Mouse (Mus musculus) lung, embryonic 16.5 days (tissue): ENCODE data around the gene Enpp7. TPM values are rescaled to one million over a fixed set of nuclear protein-coding genes. Genes with fewer than 3 reads are reported as not detected.

Experiments used
- ATAC-seq: fragments of 200-750 bp; cut with Nextera tagmentation; 2 replicates; pipeline ENCODE4 v1.8.0; 2017; ENCODE audit warnings: low read depth, mild to moderate bottlenecking, moderate library complexity
- H3K27ac ChIP-seq: fragments of 300-500 bp; sonication (generic); 2 replicates; pipeline ENCODE4 v1.5.1; 2014; ENCODE audit warnings: mild to moderate bottlenecking, control low read depth, low read length
- H3K27me3 ChIP-seq: fragments of 300-500 bp; sonication (generic); 2 replicates; pipeline ENCODE4 v1.6.1; 2014; ENCODE audit warnings: low read depth, low read length, mixed read lengths; ENCODE audit not compliant: control insufficient read depth, insufficient read depth
- H3K36me3 ChIP-seq: fragments of 300-500 bp; sonication (generic); 2 replicates; pipeline ENCODE4 v1.6.1; 2014; ENCODE audit warnings: low read length; ENCODE audit not compliant: control insufficient read depth, insufficient read depth
- H3K4me1 ChIP-seq: fragments of 300-500 bp; sonication (generic); replicated peaks from 2 replicates; pipeline ENCODE4 v1.6.1; 2014; ENCODE audit warnings: low read length, mixed read lengths; ENCODE audit not compliant: control insufficient read depth, insufficient read depth
- H3K4me2 ChIP-seq: fragments of 300-500 bp; sonication (generic); 2 replicates; pipeline ENCODE4 v1.6.1; 2014; ENCODE audit warnings: low read depth, low read length, control low read depth
- H3K4me3 ChIP-seq: fragments of 300-500 bp; sonication (generic); 2 replicates; pipeline ENCODE4 v1.5.1; 2014; ENCODE audit warnings: mild to moderate bottlenecking, low read length, control low read depth
- H3K9ac ChIP-seq: fragments of 300-500 bp; sonication (generic); 2 replicates; pipeline ENCODE4 v1.6.1; 2014; ENCODE audit warnings: low read length, control low read depth
- H3K9me3 ChIP-seq: fragments of 300-500 bp; sonication (generic); 2 replicates; pipeline ENCODE4 v1.6.1; 2016; ENCODE audit warnings: low read length; ENCODE audit not compliant: control insufficient read depth
- WGBS: fragments of 180-500 bp; shearing (Covaris S2); extraction: QIAGEN DNeasy Blood & Tissue Kit; methylation state at CpG from one replicate; pipeline ENCODE4 v1.1.7; 2014; 5-methylcytosine and 5-hydroxymethylcytosine counted together
- polyA plus RNA-seq: library from polyadenylated mRNA; unstranded; fragments of >200 nt; fragmentation: Nextera tagmentation; extraction: Ambion mirVana; gene quantifications from 2 replicates; pipeline ENCODE4 v1.2.1, GENCODE M21; 2015

Gene Enpp7
- polyA plus RNA-seq, 1 experiment from 2014 or later: not detected

GRCm38 (mm10) chr11:118985571-118985970 is 2.4 kb upstream of the Enpp7 start:
- no peak overlapping the region for H3K9ac ChIP-seq
- H3K4me1 ChIP-seq: no peaks in the 10 kb centered on the region
- no peak overlapping the region for H3K4me2 ChIP-seq
- H3K9me3 ChIP-seq: no peaks in the 10 kb centered on the region
- no peak for ATAC-seq
- no peak overlapping the region for H3K27ac ChIP-seq
- H3K4me3 ChIP-seq: no peak overlapping the region
- no peaks in the 10 kb centered on the region for H3K36me3 ChIP-seq
- 57% methylated on average over 5 of the region's 5 CpGs for WGBS
- no peaks in the 10 kb centered on the region for H3K27me3 ChIP-seq

GRCm38 (mm10) chr11:118992781-118993180 is 4.8 kb downstream of the Enpp7 start:
- Histone ChIP-seq H3K4me2 (no peak overlapping the region), H3K4me3 (no peak overlapping the region), H3K9me3 (no peaks in the 10 kb centered on the region), H3K9ac (no peak overlapping the region), H3K27ac (no peak overlapping the region), H3K36me3 (no peaks in the 10 kb centered on the region), H3K27me3 (no peaks in the 10 kb centered on the region), H3K4me1 (peaks cover 2% of the 10 kb centered on the region; the same call in 1 of the 2 replicates)
- no peak for ATAC-seq
- WGBS: 62% methylated on average over 3 of the region's 3 CpGs

- no peak overlapping the region for H3K9ac ChIP-seq
- 23% methylated on average over 4 of the region's 4 CpGs for WGBS
- no peaks in the 10 kb centered on the region for H3K36me3 ChIP-seq
- H3K9me3 ChIP-seq: no peaks in the 10 kb centered on the region
- 0 out of 2 replicates have a peak, but pooled peaks have one; percentile 37 for ATAC-seq
- peaks cover 16% of the 10 kb centered on the region for H3K27me3 ChIP-seq
- peaks cover 4% of the 10 kb centered on the region; the same call in 1 of the 2 replicates for H3K4me1 ChIP-seq
- no peak overlapping the region for H3K4me2 ChIP-seq
- H3K4me3 ChIP-seq: no peak overlapping the region
- no peak overlapping the region for H3K27ac ChIP-seq
These were observed 7.5 kb downstream of the Enpp7 start for GRCm38 (mm10) chr11:118995448-118995847.

GRCm38 (mm10) chr11:118997182-118997581 is 9.2 kb downstream of the Enpp7 start:
- Histone ChIP-seq H3K9me3 (no peaks in the 10 kb centered on the region), H3K9ac (no peak overlapping the region), H3K4me3 (no peak overlapping the region), H3K27me3 (peaks cover 16% of the 10 kb centered on the region), H3K36me3 (no peaks in the 10 kb centered on the region), H3K27ac (no peak overlapping the region), H3K4me2 (no peak overlapping the region), H3K4me1 (peaks cover 4% of the 10 kb centered on the region; the same call in 1 of the 2 replicates)
- WGBS: 56% methylated on average over 3 of the region's 3 CpGs
- no peak for ATAC-seq

GRCm38 (mm10) chr11:118998540-118999265 is 10.7 kb downstream of the Enpp7 start:
- peaks cover 16% of the 10 kb centered on the region for H3K27me3 ChIP-seq
- 14% methylated on average over 30 of the region's 30 CpGs for WGBS
- peaks cover 4% of the 10 kb centered on the region; the same call in 1 of the 2 replicates for H3K4me1 ChIP-seq
- peak overlapping the region; percentile 39 for H3K4me2 ChIP-seq
- H3K9ac ChIP-seq: no peak overlapping the region
- 0 out of 2 replicates have a peak overlapping the region, but pooled peaks have one; percentile 8 for H3K4me3 ChIP-seq
- H3K36me3 ChIP-seq: no peaks in the 10 kb centered on the region
- H3K9me3 ChIP-seq: no peaks in the 10 kb centered on the region
- peak; percentile 73 for ATAC-seq
- no peak overlapping the region for H3K27ac ChIP-seq

- Histone ChIP-seq H3K9ac (no peak overlapping the region), H3K4me1 (peaks cover 4% of the 10 kb centered on the region; the same call in 1 of the 2 replicates), H3K9me3 (no peaks in the 10 kb centered on the region), H3K4me3 (no peak overlapping the region), H3K27ac (no peak overlapping the region), H3K27me3 (peaks cover 16% of the 10 kb centered on the region), H3K36me3 (no peaks in the 10 kb centered on the region), H3K4me2 (no peak overlapping the region)
- WGBS: 7% methylated on average over 26 of the region's 26 CpGs
- no peak for ATAC-seq
These were observed 11.4 kb downstream of the Enpp7 start for GRCm38 (mm10) chr11:118999361-118999804.

- Histone ChIP-seq H3K27ac (no peak overlapping the region), H3K4me2 (no peak overlapping the region), H3K36me3 (no peaks in the 10 kb centered on the region), H3K9ac (no peak overlapping the region), H3K4me3 (no peak overlapping the region), H3K4me1 (peaks cover 2% of the 10 kb centered on the region; the same call in 1 of the 2 replicates), H3K9me3 (no peaks in the 10 kb centered on the region), H3K27me3 (peaks cover 16% of the 10 kb centered on the region)
- 70% methylated on average over 2 of the region's 2 CpGs for whole genome bisulfite sequencing
- no peak for ATAC-seq
These were observed 12.9 kb downstream of the Enpp7 start for GRCm38 (mm10) chr11:119000877-119001276.

- Histone ChIP-seq H3K27me3 (peaks cover 16% of the 10 kb centered on the region), H3K36me3 (no peaks in the 10 kb centered on the region), H3K9ac (no peak overlapping the region), H3K9me3 (no peaks in the 10 kb centered on the region), H3K4me3 (no peak overlapping the region), H3K4me2 (no peak overlapping the region), H3K27ac (no peak overlapping the region), H3K4me1 (peaks cover 2% of the 10 kb centered on the region; the same call in 1 of the 2 replicates)
- ATAC-seq: no peak
- 34% methylated on average over 4 of the region's 4 CpGs for WGBS
These were observed 13.6 kb downstream of the Enpp7 start for GRCm38 (mm10) chr11:119001493-119002128.

- WGBS: 85% methylated on average over 10 of the region's 10 CpGs
- Histone ChIP-seq H3K4me2 (no peak overlapping the region), H3K4me3 (no peak overlapping the region), H3K27ac (no peak overlapping the region), H3K9me3 (no peaks in the 10 kb centered on the region), H3K9ac (no peak overlapping the region), H3K27me3 (no peaks in the 10 kb centered on the region), H3K36me3 (no peaks in the 10 kb centered on the region), H3K4me1 (0 out of 2 replicates have a peak, but pooled peaks cover 2% of the 10 kb centered on the region)
- ATAC-seq: no peak
These were observed 17.7 kb downstream of the Enpp7 start for GRCm38 (mm10) chr11:119005547-119006275.
